Mouse (Mus musculus) duodenum, adult 2 months (tissue): ENCODE results near the gene S100a9. TPM values are rescaled to one million over a fixed set of nuclear protein-coding genes. Genes with fewer than 3 reads are reported as not detected.

Experiments
- polyA plus RNA-seq: library from polyadenylated mRNA; depleted of rRNA; stranded (reverse); fragments of >200 nt; gene quantifications from 2 replicates; pipeline ENCODE4 v1.2.3, GENCODE M21; 2012; ENCODE audit warnings: low replicate concordance; rRNA removed

The S100a9 gene
- polyA plus RNA-seq = not detected in 2 replicates

DNA sequence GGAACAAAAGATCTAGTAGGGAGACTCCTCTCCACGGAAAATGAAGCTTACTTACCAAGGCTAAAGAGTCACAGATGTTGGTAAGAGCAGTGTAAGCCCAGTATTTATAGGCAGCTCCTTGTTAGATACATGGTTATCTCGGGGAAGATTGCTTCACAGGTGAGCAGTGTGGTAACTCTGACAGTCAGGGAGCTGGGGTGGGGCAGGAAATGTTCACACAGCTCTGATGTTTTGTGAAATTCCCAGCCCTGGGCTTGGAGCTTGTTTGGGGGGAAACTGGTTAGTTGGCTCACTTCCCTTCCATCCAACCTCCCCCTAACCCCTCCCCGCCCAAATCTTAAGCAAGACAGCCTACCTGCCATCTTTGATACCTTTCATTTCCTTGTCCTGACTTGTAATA is at the start of gene S100a9:
Gene S100a9, minus strand, starts transcription at position 109 of the 400 bp plus-strand sequence.

GRCm38 (mm10) chr3:90726606-90727005 is 31.1 kb upstream of the S100a9 start, which contains the start of gene Pglyrp4:
Gene Pglyrp4, plus strand, starts transcription at chr3:90726906.

GRCm38 (mm10) chr3:90668846-90669245 is 26.7 kb downstream of the S100a9 start, which contains the start of gene S100a8:
Gene S100a8, plus strand, starts transcription at chr3:90668978.

GRCm38 (mm10) chr3:90653717-90654116 is 41.8 kb downstream of the S100a9 start, which contains the start of gene S100a7a:
Gene S100a7a, plus strand, starts transcription at chr3:90654017.

Other genes with a start within 250 kb of the S100a9 start
- 4.3 and 4.9 TPM in 2 replicates for gene Npr1, start 229.9 kb downstream of the S100a9 start, polyA plus RNA-seq
- gene Ilf2, start 219.6 kb downstream of the S100a9 start, polyA plus RNA-seq = 4.3 and 4.6 TPM in 2 replicates
- 5.9 and 7.9 TPM in 2 replicates for gene Snapin, start 204.7 kb downstream of the S100a9 start, polyA plus RNA-seq
- 21.1 and 21.8 TPM in 2 replicates for gene Chtop, start 186.2 kb downstream of the S100a9 start, polyA plus RNA-seq
- 27.6 and 88.3 TPM in 2 replicates for gene S100a1, start 181.3 kb downstream of the S100a9 start, polyA plus RNA-seq
- 9.9 and 13.7 TPM in 2 replicates for gene S100a13, start 181.3 kb downstream of the S100a9 start, polyA plus RNA-seq
- 0.68 and 2.8 TPM in 2 replicates for gene S100a14, start 168.9 kb downstream of the S100a9 start, polyA plus RNA-seq
- 57.6 and 80.1 TPM in 2 replicates for gene S100a16, start 158.5 kb downstream of the S100a9 start, polyA plus RNA-seq
- gene S100a3, start 135.1 kb downstream of the S100a9 start, polyA plus RNA-seq = 0.39 TPM in 1 of 2 replicates, not detected in the other
- not detected in 2 replicates for gene S100a2, start 105.5 kb downstream of the S100a9 start, polyA plus RNA-seq
- not detected in 2 replicates for gene Gm42674, start 93.8 kb downstream of the S100a9 start, polyA plus RNA-seq
- gene S100a4, start 92.0 kb downstream of the S100a9 start, polyA plus RNA-seq = 0.39 and 0.67 TPM in 2 replicates
- gene S100a5, start 87.2 kb downstream of the S100a9 start, polyA plus RNA-seq = 0.53 TPM in 1 of 2 replicates, not detected in the other
- gene S100a6, start 82.8 kb downstream of the S100a9 start, polyA plus RNA-seq = 103 and 214 TPM in 2 replicates
- not detected in 2 replicates for gene S100a7a, start 41.7 kb downstream of the S100a9 start, polyA plus RNA-seq
- gene S100a8, start 26.7 kb downstream of the S100a9 start, polyA plus RNA-seq = not detected in 2 replicates
- not detected in 2 replicates for gene Pglyrp4, start 31.2 kb upstream of the S100a9 start, polyA plus RNA-seq
- not detected in 2 replicates for gene Gm5849, start 82.2 kb upstream of the S100a9 start, polyA plus RNA-seq